Mouse (Mus musculus): ENCODE measurements around the gene Ttc23l.

- no peak for TF ChIP-seq POLR2A (IDR thresholded peaks at IDR 0.05; ENCODE audit: borderline replicate concordance, control insufficient read depth, low read depth, low read length)
- TF ChIP-seq CTCF (IDR thresholded peaks at IDR 0.05; ENCODE audit: control insufficient read depth, insufficient read depth, low read length) = no peak
These were observed 93.8 kb downstream of the Ttc23l start for GRCm38 (mm10) chr15:10464678-10465077.
